Mouse (Mus musculus) heart, embryonic 16.5 days (tissue): ENCODE data around the gene Tgfb2. TPM values are rescaled to one million over a fixed set of nuclear protein-coding genes. Genes with fewer than 3 reads are reported as not detected.
A peak's percentile ranks its signal among the peaks of the same experiment; 100 is the strongest.

Experiments used
- ATAC-seq: fragments of 200-750 bp; cut with Nextera tagmentation; replicated peaks from 2 replicates; pipeline ENCODE4 v1.8.0; 2017; ENCODE audit warnings: moderate number of reproducible peaks; ENCODE audit not compliant: insufficient read depth, low FRiP score; ENCODE audit errors: extremely low read depth
- H3K27ac ChIP-seq: fragments of 300-500 bp; sonication (generic); 2 replicates; pipeline ENCODE4 v1.5.1; 2014; ENCODE audit warnings: mild to moderate bottlenecking, low read length, control low read depth, moderate library complexity
- H3K27me3 ChIP-seq: fragments of 300-500 bp; sonication (generic); 2 replicates; pipeline ENCODE4 v1.6.1; 2014; ENCODE audit warnings: low read length, mixed read lengths; ENCODE audit not compliant: control insufficient read depth, insufficient read depth
- H3K36me3 ChIP-seq: fragments of 300-500 bp; sonication (generic); 2 replicates; pipeline ENCODE4 v1.6.1; 2014; ENCODE audit not compliant: control insufficient read depth, insufficient read depth
- H3K4me1 ChIP-seq: fragments of 300-500 bp; sonication (generic); 2 replicates; pipeline ENCODE4 v1.6.1; 2014; ENCODE audit warnings: low read length, mixed read lengths; ENCODE audit not compliant: control insufficient read depth, insufficient read depth
- H3K4me2 ChIP-seq: fragments of 300-500 bp; sonication (generic); 2 replicates; pipeline ENCODE4 v1.6.1; 2014; ENCODE audit warnings: low read depth, mild to moderate bottlenecking, control low read depth, low read length
- H3K4me3 ChIP-seq: fragments of 300-500 bp; sonication (generic); 2 replicates; pipeline ENCODE4 v1.5.1; 2014; ENCODE audit warnings: mild to moderate bottlenecking, control low read depth, low read length
- H3K9ac ChIP-seq: fragments of 300-500 bp; sonication (generic); 2 replicates; pipeline ENCODE4 v1.6.1; 2014; ENCODE audit warnings: low read length, control low read depth
- H3K9me3 ChIP-seq: fragments of 300-500 bp; sonication (generic); replicated peaks from 2 replicates; pipeline ENCODE4 v1.6.1; 2016; ENCODE audit warnings: low read length; ENCODE audit not compliant: control insufficient read depth
- WGBS: fragments of 180-500 bp; shearing (Covaris S2); extraction: QIAGEN DNeasy Blood & Tissue Kit; methylation state at CpG from one replicate; pipeline ENCODE4 v1.1.7; 2014; 5-methylcytosine and 5-hydroxymethylcytosine counted together
- polyA plus RNA-seq: library from polyadenylated mRNA; unstranded; fragments of >200 nt; fragmentation: Nextera tagmentation; extraction: Ambion mirVana; gene quantifications from 2 replicates; pipeline ENCODE4 v1.2.1, GENCODE M21; 2015

Gene Tgfb2
- polyA plus RNA-seq, 1 experiment from 2014 or later: 42.2 TPM

DNA sequence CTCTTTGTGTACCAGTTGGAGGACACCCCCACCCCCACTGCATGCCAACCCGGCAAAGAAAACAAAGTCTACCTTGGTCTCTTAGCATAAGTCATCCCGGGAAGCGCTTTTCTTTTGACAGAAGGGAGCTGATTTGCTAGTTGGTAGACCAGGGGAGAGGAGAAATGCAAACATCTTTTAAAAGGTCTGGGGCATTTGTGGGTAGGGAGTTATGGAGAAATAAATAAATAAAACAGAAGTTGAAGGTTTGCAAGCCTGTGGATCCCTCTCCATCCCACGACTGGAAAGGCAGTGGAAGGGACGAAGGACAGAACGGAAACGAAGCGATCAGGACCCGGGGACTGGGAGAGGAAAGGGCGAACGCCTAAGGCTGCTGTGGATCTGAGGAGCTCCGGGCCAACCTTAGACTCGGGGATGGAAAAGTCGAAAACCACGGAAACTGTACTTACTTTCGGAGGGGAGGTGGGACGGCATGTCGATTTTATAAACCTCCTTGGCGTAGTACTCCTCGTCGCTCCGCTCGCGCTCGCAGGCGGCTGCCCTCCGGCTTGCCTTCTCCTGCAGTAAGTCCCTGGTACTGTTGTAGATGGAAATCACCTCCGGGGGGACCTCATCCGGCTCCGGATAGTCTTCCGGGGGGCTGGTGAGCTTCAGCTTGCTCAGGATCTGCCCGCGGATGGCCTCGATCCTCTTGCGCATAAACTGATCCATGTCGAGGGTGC, 1.6 kb downstream of the Tgfb2 start:
- peak overlapping the region; percentile 70 for H3K4me2 ChIP-seq
- H3K4me1 ChIP-seq: peaks cover 15% of the 10 kb centered on the region
- ATAC-seq: no peak
- no peaks in the 10 kb centered on the region for H3K36me3 ChIP-seq
- peak overlapping the region; percentile 90 for H3K9ac ChIP-seq
- H3K9me3 ChIP-seq: no peaks in the 10 kb centered on the region
- H3K27me3 ChIP-seq: no peaks in the 10 kb centered on the region
- peak overlapping the region; percentile 86 for H3K27ac ChIP-seq
- under 1% methylated on average over 36 of the region's 36 CpGs for WGBS
- peak overlapping the region; percentile 70 for H3K4me3 ChIP-seq

DNA sequence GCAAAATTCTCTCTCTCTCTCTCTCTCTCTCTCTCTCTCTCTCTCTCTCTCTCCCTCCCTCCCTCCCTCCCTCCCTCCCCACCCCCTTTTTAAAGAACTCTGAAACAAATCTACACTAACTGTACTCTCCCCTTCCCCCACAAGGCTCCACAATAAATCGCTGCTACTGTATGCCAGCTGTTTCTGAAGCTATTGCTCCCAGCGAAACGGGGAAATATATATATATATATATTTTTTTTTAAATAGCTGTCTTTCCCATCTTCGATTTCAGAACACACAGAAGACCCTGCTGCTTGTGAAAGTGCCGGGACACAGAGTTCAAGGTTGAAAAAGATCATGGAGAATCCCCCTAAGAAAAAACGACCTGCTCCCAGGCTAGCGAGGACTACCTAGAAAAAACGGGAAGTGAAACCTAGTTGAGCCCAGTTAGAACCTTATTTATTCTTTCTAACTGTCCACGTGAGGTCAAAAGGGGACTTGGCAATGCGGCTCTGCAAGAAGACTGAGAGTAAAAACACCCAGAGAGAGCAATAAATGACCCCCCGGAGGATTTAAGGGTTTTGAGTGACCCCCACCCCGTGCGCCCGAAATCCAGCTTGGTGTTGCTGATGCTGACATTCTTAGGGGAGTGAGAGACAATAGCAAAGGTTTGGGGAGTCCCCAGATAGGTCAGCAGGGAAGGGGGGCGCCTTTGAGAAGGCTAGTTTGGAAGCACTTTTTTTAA, 2.4 kb downstream of the Tgfb2 start:
- Histone ChIP-seq H3K9me3 (no peaks in the 10 kb centered on the region), H3K4me1 (peaks cover 15% of the 10 kb centered on the region), H3K4me3 (peak overlapping the region; percentile 70), H3K4me2 (peak overlapping the region; percentile 70), H3K36me3 (no peaks in the 10 kb centered on the region), H3K27ac (peak overlapping the region; percentile 86), H3K9ac (peak overlapping the region; percentile 90), H3K27me3 (no peaks in the 10 kb centered on the region)
- 0% methylated on average over 15 of the region's 15 CpGs for WGBS
- no peak for ATAC-seq

DNA sequence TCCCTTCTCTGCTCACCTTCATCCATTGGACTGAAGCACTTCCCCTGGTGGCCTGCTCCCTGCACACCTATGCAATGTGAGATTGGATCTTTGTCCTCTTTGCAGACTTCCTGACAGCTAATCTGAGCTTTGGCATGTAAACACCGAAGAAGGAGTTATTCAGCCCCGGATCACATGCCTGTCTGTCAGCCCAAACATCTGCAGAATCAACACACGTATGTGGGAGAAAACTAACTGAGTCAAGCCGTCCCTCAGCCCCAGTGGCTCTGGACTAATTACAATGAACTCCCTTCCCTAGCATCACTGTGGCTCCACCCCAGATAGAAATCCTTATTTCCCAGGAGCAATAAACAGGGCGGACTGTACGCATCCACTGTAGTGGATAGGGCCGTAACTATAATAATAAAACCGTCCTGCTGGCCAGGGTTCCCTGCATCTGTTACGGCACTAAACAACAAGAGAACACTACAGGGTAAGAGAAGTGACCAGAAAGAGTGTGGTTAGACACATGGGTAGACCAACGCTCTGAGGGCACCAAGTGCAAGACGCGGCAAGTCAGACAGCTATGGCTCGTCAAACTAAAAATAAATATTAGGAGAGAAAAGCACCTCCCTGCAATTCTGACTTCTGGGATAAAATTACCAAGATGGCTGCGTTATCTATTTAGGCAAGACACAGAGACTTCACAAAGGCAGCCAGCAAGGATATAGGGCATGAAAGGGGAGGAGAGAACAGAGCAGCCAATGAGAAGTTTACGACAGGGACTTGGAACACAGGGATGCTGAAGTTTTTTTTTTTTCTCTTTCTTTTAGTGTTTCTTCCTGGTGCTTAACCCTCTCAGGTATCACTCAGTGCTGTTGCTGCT, 3.2 kb downstream of the Tgfb2 start:
- ATAC-seq: no peak; the same call in 1 of the 2 replicates
- Histone ChIP-seq H3K9ac (peak overlapping the region; percentile 69), H3K27ac (peak overlapping the region; percentile 86), H3K27me3 (no peaks in the 10 kb centered on the region), H3K4me1 (peaks cover 15% of the 10 kb centered on the region), H3K4me2 (peak overlapping the region; percentile 70), H3K4me3 (peak overlapping the region; percentile 70), H3K9me3 (no peaks in the 10 kb centered on the region), H3K36me3 (no peaks in the 10 kb centered on the region)
- WGBS: 8% methylated on average over 15 of the region's 15 CpGs

DNA sequence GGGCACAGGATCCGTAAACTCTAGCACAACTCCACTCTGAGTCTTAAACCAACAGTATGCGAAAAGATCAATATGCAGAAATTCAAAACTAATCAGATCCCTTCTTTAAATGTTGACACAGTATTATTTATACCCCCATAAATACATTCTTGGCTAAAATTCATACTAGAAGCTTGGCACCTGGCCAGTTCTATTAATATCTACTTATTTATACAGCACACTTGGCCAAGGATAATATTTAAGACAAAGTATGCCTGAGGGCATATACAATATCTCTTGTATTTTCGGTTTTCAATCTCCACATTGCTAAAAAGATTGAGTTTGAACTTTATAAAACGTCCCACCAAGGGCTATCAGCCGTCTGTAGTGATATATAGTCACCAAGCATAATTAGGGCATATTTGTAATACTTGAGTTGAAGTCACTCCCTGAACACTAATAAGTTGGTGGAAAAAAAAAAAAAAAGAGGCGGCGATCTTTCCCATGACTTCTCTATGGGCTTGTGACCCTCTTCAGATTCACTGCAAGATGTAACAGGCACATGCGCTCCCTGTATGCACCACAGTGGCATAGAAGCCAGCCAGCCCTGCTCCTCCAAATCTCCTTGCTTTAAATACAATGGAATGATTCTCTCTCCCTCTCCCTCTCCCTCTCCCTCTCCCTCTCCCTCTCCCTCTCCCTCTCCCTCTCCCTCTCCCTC, 4.4 kb downstream of the Tgfb2 start:
- Histone ChIP-seq H3K27ac (peak overlapping the region; percentile 58), H3K4me1 (peaks cover 15% of the 10 kb centered on the region), H3K9me3 (no peaks in the 10 kb centered on the region), H3K4me2 (peak overlapping the region; percentile 57), H3K27me3 (no peaks in the 10 kb centered on the region), H3K9ac (0 out of 2 replicates have a peak overlapping the region, but pooled peaks have one; percentile 12), H3K36me3 (no peaks in the 10 kb centered on the region), H3K4me3 (peak overlapping the region; percentile 23)
- WGBS: 37% methylated on average over 8 of the region's 8 CpGs
- no peak for ATAC-seq

DNA sequence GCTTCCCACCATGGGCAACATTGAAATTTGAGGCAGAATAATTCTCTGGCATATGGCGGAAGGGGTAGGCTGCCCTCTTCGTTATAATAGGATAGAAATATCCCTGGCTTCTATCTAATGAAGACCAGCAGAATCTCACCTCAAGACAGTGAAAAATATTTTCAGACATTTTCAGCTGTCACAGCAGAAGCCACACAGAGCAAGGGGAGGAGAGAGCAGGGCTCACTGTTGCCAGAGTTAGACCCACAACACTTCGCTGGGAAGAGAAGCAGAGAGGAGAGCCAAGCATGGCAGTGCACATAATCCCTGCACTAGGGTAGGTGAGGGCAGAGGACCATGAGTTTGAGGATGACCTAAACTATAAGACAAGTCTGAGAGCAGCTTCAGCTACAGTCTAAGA, 5.3 kb downstream of the Tgfb2 start:
- ATAC-seq: no peak
- H3K9me3 ChIP-seq: no peaks in the 10 kb centered on the region
- no peak overlapping the region for H3K9ac ChIP-seq
- 77% methylated on average over 3 of the region's 3 CpGs for WGBS
- H3K27ac ChIP-seq: no peak overlapping the region; the same call in 1 of the 2 replicates
- H3K27me3 ChIP-seq: no peaks in the 10 kb centered on the region
- no peak overlapping the region for H3K4me3 ChIP-seq
- H3K36me3 ChIP-seq: no peaks in the 10 kb centered on the region
- no peak overlapping the region for H3K4me2 ChIP-seq
- H3K4me1 ChIP-seq: peaks cover 20% of the 10 kb centered on the region

DNA sequence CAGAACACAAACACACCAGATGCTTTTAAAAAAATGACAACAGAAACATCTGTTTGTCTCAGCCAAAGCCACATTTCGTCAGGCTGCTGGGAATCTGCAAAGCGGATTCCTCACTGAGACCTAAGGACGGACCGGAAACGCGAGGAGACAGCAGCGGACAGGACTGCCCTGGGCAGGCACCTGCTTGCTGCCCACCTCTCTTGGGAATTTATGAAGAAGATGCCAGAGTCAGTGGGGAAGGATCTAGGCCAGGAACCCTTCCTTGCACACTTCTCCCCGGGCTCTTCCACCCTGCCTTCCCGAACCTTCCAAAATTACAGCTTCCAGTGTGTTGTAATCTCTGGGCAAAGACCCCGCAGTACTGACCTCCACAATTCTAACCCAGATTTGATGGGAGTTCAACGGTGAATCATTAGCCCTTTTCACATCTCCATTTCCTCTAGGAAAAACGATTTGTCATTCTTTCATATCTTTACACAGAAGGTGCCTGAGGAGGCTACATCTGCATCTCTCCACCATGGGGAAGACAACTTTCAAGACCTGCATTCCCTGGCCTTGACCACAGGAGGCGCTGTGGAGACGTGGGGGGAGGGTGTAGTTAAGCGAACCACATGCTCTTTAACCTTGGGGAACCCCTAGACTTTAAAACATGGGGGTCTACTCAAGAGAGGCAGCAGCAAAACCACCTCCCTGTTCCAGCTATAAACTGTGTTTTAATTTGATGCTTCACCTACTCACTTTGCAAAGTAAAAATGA, 7.0 kb downstream of the Tgfb2 start:
- Histone ChIP-seq H3K27me3 (no peaks in the 10 kb centered on the region), H3K9ac (no peak overlapping the region), H3K27ac (no peak overlapping the region), H3K4me1 (peaks cover 24% of the 10 kb centered on the region), H3K4me2 (no peak overlapping the region), H3K4me3 (no peak overlapping the region), H3K36me3 (no peaks in the 10 kb centered on the region), H3K9me3 (no peaks in the 10 kb centered on the region)
- WGBS: 77% methylated on average over 15 of the region's 15 CpGs
- no peak for ATAC-seq

DNA sequence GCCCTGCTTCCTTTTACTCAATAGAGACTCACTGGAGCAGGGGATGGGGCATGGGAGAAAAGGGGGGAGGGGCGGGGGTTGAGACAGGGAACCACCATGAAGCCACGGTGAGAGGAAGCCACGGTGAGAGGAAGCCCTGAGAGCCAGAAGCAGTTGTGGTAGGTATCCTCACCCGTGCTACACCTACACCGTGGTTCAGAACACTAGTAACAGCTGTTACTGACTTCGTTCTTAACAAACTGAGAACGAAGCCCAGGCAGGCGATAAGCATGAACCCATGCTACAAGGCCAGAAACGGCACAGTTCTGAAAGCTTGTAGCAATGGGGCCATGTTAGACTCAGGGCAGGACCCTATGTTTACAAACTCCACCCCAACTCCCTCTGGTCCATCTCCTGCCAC, 9.6 kb downstream of the Tgfb2 start:
- no peaks in the 10 kb centered on the region for H3K27me3 ChIP-seq
- ATAC-seq: no peak
- no peak overlapping the region for H3K4me2 ChIP-seq
- no peaks in the 10 kb centered on the region for H3K36me3 ChIP-seq
- H3K9me3 ChIP-seq: no peaks in the 10 kb centered on the region
- H3K27ac ChIP-seq: peak overlapping the region; percentile 59; the same call in 1 of the 2 replicates
- H3K4me3 ChIP-seq: no peak overlapping the region
- 79% methylated on average over 9 of the region's 9 CpGs for WGBS
- H3K9ac ChIP-seq: no peak overlapping the region
- H3K4me1 ChIP-seq: peaks cover 14% of the 10 kb centered on the region

DNA sequence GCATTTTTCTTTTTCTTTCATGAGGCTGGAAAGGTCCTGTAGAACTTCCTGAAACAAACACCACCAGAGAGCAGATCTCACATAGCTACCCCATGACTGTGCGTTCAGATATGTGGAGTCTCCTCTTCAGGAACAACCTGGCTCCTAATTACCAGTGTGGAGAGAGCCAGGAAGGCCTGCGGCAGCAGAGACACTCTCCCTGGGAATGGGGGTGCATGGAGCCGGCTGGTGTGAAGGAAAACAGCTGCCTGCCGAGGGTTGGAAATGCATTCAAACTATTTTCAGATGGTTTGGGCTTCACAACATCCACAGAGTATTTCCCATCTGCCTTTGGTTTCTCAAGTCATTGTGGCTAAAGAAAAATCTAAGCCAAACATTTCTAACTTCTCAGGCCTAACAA, 10.4 kb downstream of the Tgfb2 start:
- peaks cover 12% of the 10 kb centered on the region for H3K4me1 ChIP-seq
- no peaks in the 10 kb centered on the region for H3K27me3 ChIP-seq
- H3K9me3 ChIP-seq: no peaks in the 10 kb centered on the region
- H3K4me3 ChIP-seq: no peak overlapping the region
- no peaks in the 10 kb centered on the region for H3K36me3 ChIP-seq
- H3K9ac ChIP-seq: no peak overlapping the region
- H3K4me2 ChIP-seq: no peak overlapping the region
- no peak; the same call in 1 of the 2 replicates for ATAC-seq
- peak overlapping the region; percentile 59 for H3K27ac ChIP-seq
- 28% methylated on average over 4 of the region's 4 CpGs for WGBS
